Mouse (Mus musculus) testis, adult 2 months (tissue): Measurements from ENCODE around the gene Rangap1.
A peak's percentile ranks its signal among the peaks of the same experiment; 100 is the strongest.

Source experiments
- CTCF ChIP-seq: fragments of 200-500 bp; IDR thresholded peaks from 2 replicates; pipeline ENCODE4 v1.5.1; 2012; ENCODE audit warnings: low read depth, mild to moderate bottlenecking, inconsistent platforms, low read length, moderate library complexity; ENCODE audit not compliant: control insufficient read depth, insufficient read depth, insufficient replicate concordance
- POLR2A ChIP-seq: fragments of 200-500 bp; IDR thresholded peaks from 2 replicates; pipeline ENCODE4 v1.6.1; 2012; ENCODE audit warnings: low read depth, mild to moderate bottlenecking, inconsistent platforms, low read length, moderate library complexity; ENCODE audit not compliant: control insufficient read depth

GRCm38 (mm10) chr15:81718336-81719138 is 26.8 kb downstream of the Rangap1 start:
- TF ChIP-seq CTCF (no peak), POLR2A (peak; percentile 23; the same call in 1 of the 2 replicates)
